Mouse (Mus musculus): Measurements from ENCODE around the gene Car10. TPM values are rescaled to one million over a fixed set of nuclear protein-coding genes. Genes with fewer than 3 reads are reported as not detected.

Gene Car10
- total RNA-seq, 2 experiments from 2014 or later, result not detected

GRCm38 (mm10) chr11:93562330-93562865 lies 464.6 kb downstream of the Car10 start:
- ATAC-seq (ENCODE audit: poor library complexity, severe bottlenecking), result no peak

DNA sequence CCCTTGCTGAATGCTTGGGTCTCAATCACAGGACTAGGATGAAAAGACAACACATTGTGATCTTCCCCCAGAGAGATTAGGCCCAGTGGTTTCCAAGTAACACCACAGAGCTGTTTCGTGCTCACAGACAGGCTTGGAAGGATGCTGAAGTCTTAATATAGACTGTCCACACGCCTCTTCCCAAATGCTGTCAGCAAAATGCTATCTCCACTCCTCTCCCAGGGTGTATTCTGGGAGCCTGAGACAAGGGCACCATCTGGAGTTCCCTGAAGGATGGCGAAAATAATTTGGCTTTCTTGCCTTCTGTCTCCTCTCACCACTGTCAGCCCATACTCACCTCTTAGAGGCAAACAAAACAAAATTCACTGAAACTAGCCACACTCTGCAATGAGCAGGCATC lies 467.9 kb downstream of the Car10 start:
- no peak for ATAC-seq (ENCODE audit: poor library complexity, severe bottlenecking)

DNA sequence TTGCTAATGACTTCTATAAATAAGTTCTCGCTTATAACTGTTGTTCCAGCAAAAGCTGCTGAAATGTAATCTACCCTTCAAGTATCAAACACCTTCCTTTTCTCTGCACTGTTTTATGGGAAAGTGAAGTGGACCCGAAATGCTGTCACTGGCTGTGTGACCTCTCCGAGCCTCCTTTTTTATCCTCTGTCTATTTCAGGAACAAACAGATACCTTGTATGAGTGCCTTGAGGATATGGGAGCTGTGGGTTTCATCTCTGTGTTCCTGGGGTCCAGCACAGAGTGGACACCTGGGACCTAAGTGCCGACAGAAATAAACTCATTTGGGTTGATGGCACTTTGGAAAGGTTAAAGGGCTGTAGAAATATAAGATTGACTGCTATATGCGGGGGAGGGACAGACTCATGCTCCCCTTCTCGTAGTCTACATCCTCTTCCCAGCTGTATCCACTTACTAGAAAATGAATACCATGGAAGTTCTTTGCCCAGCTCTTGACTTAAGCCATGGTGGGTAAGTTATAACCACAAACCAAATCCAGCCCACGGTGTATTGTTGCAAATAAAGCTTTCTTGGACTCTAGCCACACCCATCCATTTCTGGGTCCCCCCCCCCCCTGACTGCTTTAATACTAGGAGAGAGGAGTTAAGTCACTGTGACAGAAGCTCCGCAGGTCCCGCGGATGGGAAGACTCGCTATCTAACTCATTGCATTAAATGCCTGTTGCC lies 474.3 kb downstream of the Car10 start:
- ATAC-seq (ENCODE audit: poor library complexity, severe bottlenecking), result no peak

DNA sequence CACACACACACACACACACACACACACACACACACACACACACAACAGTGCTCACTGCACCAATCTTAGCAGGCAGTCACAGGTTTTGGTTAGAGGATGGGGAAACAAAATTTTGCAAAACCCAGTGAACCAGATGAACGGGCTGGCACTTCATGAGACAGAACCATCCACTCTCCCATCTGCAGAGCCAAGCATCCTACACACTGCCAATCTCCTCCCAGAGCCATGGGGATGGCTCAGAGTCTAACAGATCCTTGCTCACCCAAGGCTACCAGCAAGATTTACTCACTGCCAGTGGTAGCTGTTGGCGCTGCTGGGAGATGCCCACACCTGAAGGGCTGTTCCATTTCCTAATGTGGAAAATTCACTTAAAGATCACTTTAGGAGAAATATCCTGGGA lies 479.6 kb downstream of the Car10 start:
- ATAC-seq (ENCODE audit: poor library complexity, severe bottlenecking), result no peak

DNA sequence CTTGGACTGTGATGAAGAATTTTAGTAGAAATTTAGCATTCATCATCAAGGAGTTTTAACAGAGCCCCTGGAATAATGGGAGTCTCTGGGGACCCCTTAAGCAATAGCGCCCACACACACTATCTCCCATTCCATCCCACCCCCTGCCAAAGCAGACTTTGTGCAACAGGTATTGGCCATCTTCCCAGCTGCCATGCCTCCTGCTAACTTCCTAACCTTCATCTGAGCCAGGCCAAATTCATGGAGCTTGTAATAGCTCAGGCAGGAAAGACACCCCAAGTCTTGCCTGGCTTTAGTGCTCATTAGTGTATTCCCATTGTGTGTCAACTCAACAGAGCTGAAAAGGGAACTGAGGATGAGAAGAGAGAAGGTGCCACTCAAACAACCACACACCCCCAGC lies 481.8 kb downstream of the Car10 start:
- no peak for ATAC-seq (ENCODE audit: poor library complexity, severe bottlenecking)

DNA sequence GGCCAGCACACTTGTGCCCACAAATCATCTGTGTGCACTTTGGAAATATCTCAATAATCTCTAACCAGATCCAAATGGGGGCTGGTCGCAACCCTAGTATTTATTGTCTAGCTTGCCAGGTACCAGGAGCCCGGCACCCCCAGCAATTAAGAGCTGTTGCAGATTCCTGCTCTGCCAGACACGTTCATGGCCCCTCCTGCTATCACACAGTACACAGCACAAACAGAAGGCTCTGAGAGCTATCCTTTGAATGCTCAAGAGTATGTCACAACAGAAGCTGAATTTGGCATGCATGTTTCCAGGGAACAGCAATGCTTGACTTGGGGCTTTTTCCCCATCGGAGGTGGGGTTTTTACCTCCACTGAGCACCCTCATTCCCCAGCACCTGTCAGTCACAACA lies 483.5 kb downstream of the Car10 start:
- ATAC-seq (ENCODE audit: poor library complexity, severe bottlenecking), result no peak

DNA sequence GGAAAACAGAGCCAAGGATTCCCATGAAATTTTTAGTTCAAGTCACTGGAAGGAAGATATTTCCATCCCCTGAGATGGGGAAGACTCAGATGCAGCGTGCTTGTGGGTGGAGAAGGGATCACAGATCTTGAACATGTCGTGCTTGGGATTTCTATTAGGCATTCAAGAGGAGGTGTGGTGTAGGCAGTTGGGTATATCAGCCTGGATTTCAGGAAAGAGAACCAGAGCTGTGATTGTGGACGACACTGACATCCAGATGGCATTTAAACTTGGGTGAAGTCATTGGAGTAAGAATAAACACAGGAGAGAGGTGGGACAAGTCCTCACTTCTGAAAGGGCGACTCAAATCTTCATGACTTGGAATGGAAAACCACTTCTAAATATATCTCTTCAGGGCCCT lies 490.0 kb downstream of the Car10 start:
- ATAC-seq (ENCODE audit: poor library complexity, severe bottlenecking), result no peak

DNA sequence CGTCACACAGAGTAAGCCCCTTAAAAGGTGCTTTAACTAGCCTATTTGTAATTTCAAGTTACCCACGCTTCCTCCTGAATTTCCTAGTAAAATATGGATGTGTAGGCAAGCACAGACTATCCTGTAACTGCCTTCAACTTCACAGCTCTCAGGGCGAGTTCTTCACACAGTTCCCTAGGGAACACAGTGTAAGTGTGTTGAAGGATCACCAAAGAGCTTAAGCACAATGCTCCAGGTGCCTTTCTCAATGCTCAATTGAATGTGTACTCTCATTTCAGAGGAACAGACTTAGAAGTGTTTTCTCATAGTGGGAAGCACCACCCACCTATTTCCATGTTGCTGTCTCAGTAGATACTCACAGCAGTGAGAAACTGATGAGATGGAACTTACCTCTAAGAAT lies 492.8 kb downstream of the Car10 start:
- ATAC-seq (ENCODE audit: poor library complexity, severe bottlenecking), result no peak

- ATAC-seq (ENCODE audit: poor library complexity, severe bottlenecking), result no peak
Measured at GRCm38 (mm10) chr11:93594033-93594432, 496.2 kb downstream of the Car10 start.

DNA sequence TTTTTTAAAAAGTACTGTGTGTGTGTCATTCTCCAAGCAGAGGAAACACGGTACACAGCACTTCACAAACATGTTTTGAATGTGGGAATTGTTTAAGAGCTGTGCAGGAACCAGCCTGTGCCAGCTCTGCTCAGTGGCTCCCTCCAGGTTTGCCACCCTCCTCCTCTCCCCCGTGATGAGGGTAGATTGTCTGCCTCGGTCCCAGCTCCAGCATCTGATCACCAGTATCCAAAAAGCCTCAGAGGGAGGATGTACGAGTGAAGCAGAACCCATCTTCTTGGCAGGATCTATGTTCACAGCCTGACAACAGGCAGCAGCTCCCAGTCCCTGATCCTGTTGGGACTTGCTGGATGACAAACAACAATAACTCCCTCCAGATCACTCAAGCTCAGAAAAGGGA lies 500.3 kb downstream of the Car10 start:
- ATAC-seq (ENCODE audit: poor library complexity, severe bottlenecking), result no peak

- no peak for ATAC-seq (ENCODE audit: poor library complexity, severe bottlenecking)
Measured at GRCm38 (mm10) chr11:93599755-93600154, 501.9 kb downstream of the Car10 start.

DNA sequence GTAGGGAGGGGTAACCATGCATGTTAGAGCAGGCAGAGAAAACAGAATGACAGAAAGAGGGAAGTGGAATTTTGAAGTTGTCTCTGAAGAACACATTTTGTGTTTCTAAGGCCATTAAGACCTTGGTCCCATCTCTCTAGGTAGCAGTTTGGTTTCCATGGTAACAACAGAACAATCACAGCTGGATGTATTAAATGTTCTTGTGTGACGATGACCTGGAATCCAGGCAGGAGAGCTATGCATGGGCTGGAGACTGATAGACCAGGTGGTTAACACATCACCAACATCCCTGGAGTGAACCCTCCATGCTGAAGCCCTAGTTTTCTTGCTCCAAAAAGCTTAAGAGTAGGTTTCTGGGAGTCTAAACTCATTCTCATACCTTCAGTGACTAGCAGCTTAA lies 505.7 kb downstream of the Car10 start:
- no peak for ATAC-seq (ENCODE audit: poor library complexity, severe bottlenecking)

DNA sequence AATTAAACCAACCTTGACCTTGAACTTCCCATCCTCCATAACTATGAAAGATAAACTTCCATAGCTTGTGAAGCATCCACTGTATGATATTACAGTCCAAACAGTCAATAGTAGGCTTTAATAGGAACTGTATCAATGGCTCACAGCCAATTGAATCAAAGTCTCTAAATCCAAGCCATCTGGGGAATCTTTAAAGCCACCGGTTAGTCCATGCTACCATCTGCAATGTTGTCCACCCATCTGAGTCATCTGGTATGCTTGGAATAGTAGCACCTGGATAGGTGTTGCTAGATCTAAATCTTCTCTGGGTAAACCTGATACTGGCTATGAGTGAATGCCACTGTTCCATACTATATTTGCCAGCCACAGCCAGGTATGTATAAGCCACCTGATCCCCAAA lies 509.3 kb downstream of the Car10 start:
- no peak for ATAC-seq (ENCODE audit: poor library complexity, severe bottlenecking)

DNA sequence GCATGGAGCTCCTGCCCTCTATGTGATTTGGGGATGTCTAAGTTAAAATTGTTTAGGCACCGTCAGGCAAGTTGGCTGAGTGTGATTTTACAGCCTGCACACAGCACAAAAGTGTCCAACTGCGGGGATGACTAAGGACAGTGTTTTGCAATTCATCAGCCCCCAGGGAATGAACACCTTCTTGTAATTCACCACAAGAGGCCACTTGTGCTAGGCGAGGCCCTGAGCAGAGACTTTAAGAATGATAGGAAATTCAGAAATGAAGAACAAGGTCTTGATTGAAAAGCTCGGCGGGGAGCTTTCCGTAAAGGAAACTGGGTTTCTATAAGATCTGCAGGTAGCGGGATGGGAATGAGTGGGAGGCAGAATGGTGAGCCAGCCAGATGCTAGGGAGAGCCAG lies 510.9 kb downstream of the Car10 start:
- no peak for ATAC-seq (ENCODE audit: poor library complexity, severe bottlenecking)

GRCm38 (mm10) chr11:93612071-93612470 lies 514.2 kb downstream of the Car10 start:
- ATAC-seq (ENCODE audit: poor library complexity, severe bottlenecking), result no peak

GRCm38 (mm10) chr11:93614851-93615250 lies 517.0 kb downstream of the Car10 start:
- no peak for ATAC-seq (ENCODE audit: poor library complexity, severe bottlenecking)

GRCm38 (mm10) chr11:93623605-93624004 lies 525.8 kb downstream of the Car10 start:
- ATAC-seq (ENCODE audit: poor library complexity, severe bottlenecking), result no peak

GRCm38 (mm10) chr11:93639410-93639809 lies 541.6 kb downstream of the Car10 start:
- no peak for ATAC-seq (ENCODE audit: poor library complexity, severe bottlenecking)

DNA sequence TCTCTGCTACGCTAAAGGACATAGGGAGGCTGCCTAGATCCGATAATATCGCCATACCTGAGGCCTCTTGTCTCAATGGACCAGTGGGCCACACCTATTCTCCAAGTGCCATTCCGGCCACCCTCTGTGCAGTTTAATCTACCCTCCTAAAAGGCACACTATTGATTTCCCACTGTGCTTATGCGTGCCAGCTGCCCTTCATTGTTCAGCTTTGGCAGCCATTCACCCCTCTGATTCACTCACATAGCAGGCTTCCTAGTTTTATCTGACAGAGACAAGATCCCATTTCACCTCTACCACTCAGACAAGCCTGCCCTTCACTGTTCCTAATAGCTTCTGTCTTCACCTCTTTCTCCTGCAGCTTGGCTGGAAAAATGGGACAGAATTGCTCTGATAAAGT lies 543.1 kb downstream of the Car10 start:
- ATAC-seq (ENCODE audit: poor library complexity, severe bottlenecking), result no peak

DNA sequence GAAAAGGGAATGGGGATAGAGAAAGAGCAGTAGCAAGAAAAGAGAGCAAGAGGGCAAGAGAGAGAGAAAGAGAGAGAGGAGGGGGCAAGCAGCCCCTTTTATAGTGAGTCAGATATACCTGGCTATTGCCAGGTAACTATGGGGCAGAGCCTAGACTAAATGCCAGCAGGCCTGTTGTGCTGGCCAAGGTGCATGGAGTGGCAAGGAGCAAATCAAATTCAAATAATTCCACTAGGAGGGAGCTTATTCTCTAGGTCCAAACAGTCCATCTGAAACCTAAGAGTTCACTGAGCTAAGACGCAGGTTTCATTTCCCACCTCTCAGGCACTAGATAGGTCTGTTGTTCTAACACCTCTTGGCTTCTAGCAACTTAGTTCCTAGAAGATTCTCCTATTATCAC lies 544.5 kb downstream of the Car10 start:
- no peak for ATAC-seq (ENCODE audit: poor library complexity, severe bottlenecking)

- ATAC-seq (ENCODE audit: poor library complexity, severe bottlenecking), result no peak
Measured at GRCm38 (mm10) chr11:93643006-93643405, 545.2 kb downstream of the Car10 start.

- ATAC-seq (ENCODE audit: poor library complexity, severe bottlenecking), result no peak
Measured at GRCm38 (mm10) chr11:93643436-93643835, 545.6 kb downstream of the Car10 start.

- ATAC-seq (ENCODE audit: poor library complexity, severe bottlenecking), result no peak
Measured at GRCm38 (mm10) chr11:93646216-93646615, 548.4 kb downstream of the Car10 start.
